Mouse (Mus musculus) small intestine, adult 2 months (tissue): Measurements from ENCODE around the gene Tas2r139. TPM values are rescaled to one million over a fixed set of nuclear protein-coding genes. Genes with fewer than 3 reads are reported as not detected.
"Not testable (repeated sequence)": the region's sequence is repeated elsewhere in the genome, so short reads cannot be mapped to it uniquely, and the experiment has no call there.

Experiments
- H3K27ac ChIP-seq: fragments of 200-500 bp; 2 replicates; pipeline ENCODE4 v1.5.1; 2012; ENCODE audit warnings: low read depth, low read length, control low read depth, inconsistent platforms; ENCODE audit not compliant: insufficient read depth
- H3K27me3 ChIP-seq: fragments of 200-500 bp; 2 replicates; pipeline ENCODE4 v1.6.1; 2012; ENCODE audit warnings: mild to moderate bottlenecking, moderate library complexity, low read length, inconsistent platforms; ENCODE audit not compliant: control insufficient read depth, insufficient read depth
- H3K36me3 ChIP-seq: fragments of 200-500 bp; 2 replicates; pipeline ENCODE4 v1.6.1; 2012; ENCODE audit warnings: mild to moderate bottlenecking, low read length, control low read depth, inconsistent platforms; ENCODE audit not compliant: control insufficient read depth, insufficient read depth
- H3K4me1 ChIP-seq: fragments of 200-500 bp; 2 replicates; pipeline ENCODE4 v1.6.1; 2012; ENCODE audit warnings: low read length, inconsistent platforms, mixed read lengths; ENCODE audit not compliant: control insufficient read depth, insufficient read depth, insufficient read length
- H3K4me3 ChIP-seq: fragments of 200-500 bp; 2 replicates; pipeline ENCODE4 v1.5.1; 2012; ENCODE audit warnings: low read depth, mild to moderate bottlenecking, control low read depth, inconsistent platforms, low read length, moderate library complexity
- CTCF ChIP-seq: fragments of 200-500 bp; IDR thresholded peaks from 2 replicates; pipeline ENCODE4 v1.5.1; 2012; ENCODE audit warnings: low read depth, mild to moderate bottlenecking, control low read depth, inconsistent platforms, low read length, moderate library complexity, mixed read lengths; ENCODE audit not compliant: insufficient replicate concordance, insufficient read length; ENCODE audit errors: extremely low read depth
- POLR2A ChIP-seq: fragments of 200-500 bp; IDR thresholded peaks from 2 replicates; pipeline ENCODE4 v1.6.1; 2012; ENCODE audit warnings: low read depth, mild to moderate bottlenecking, control low read depth, inconsistent platforms, low read length, moderate library complexity
- WGBS: fragments of 180-500 bp; shearing (Covaris S2); methylation state at CpG from one replicate; pipeline ENCODE4 v1.1.7; 2018; 5-methylcytosine and 5-hydroxymethylcytosine counted together
- polyA plus RNA-seq: library from polyadenylated mRNA; depleted of rRNA; stranded (reverse); fragments of >200 nt; gene quantifications from 2 replicates; pipeline ENCODE4 v1.2.3, GENCODE M21; 2012; rRNA removed

Gene Tas2r139
- not detected in 2 replicates for polyA plus RNA-seq

GRCm38 (mm10) chr6:42140636-42141035 lies at the start of gene Tas2r139:
TSS of gene Tas2r139 (plus strand) at chr6:42140936.
- TF ChIP-seq POLR2A (no peak), CTCF (no peak)
- WGBS, result 71% methylated on average over 3 of the region's 3 CpGs
- Histone ChIP-seq H3K4me1 (no peaks in the 10 kb centered on the region), H3K27me3 (no peaks in the 10 kb centered on the region), H3K4me3 (no peak within 1 kb of the TSS), H3K27ac (no peak within 1 kb of the TSS), H3K36me3 (no peaks in the 10 kb centered on the region)

- H3K27me3 ChIP-seq, H3K27ac ChIP-seq, H3K4me3 ChIP-seq, H3K36me3 ChIP-seq, H3K4me1 ChIP-seq: not testable (repeated sequence)
- 75% methylated on average over 15 of the region's 15 CpGs for WGBS
These were observed 10.4 kb downstream of the Tas2r139 start for GRCm38 (mm10) chr6:42151115-42151514.

- WGBS, result 83% methylated on average over 1 of the region's 1 CpGs
- TF ChIP-seq POLR2A (no peak), CTCF (no peak)
These were observed 41.7 kb downstream of the Tas2r139 start for GRCm38 (mm10) chr6:42182462-42182861.

GRCm38 (mm10) chr6:42186230-42186629 lies 45.5 kb downstream of the Tas2r139 start:
- H3K27me3 ChIP-seq, result no peaks in the 10 kb centered on the region
- no peaks in the 10 kb centered on the region for H3K4me1 ChIP-seq
- TF ChIP-seq POLR2A, result no peak
- peak; percentile 32; the same call in 1 of the 2 replicates for TF ChIP-seq CTCF
- H3K4me3 ChIP-seq, result no peak overlapping the region
- no peaks in the 10 kb centered on the region for H3K36me3 ChIP-seq
- no peak overlapping the region for H3K27ac ChIP-seq
- WGBS, result 32% methylated on average over 3 of the region's 3 CpGs

More at GRCm38 (mm10) chr6:42182462-42182861, 41.7 kb downstream of the Tas2r139 start:
- Histone ChIP-seq H3K27me3 (no peaks in the 10 kb centered on the region), H3K4me3 (no peak overlapping the region), H3K27ac (no peak overlapping the region), H3K4me1 (no peaks in the 10 kb centered on the region), H3K36me3 (no peaks in the 10 kb centered on the region)

Other genes starting within 250 kb of the Tas2r139 start
- not detected in 2 replicates for gene Sval1, start 189.3 kb upstream of the Tas2r139 start, polyA plus RNA-seq
- gene Sval3, start 172.8 kb upstream of the Tas2r139 start, polyA plus RNA-seq, result not detected in 2 replicates
- not detected in 2 replicates for gene Sva, start 102.5 kb upstream of the Tas2r139 start, polyA plus RNA-seq
- gene Tas2r144, start 74.4 kb downstream of the Tas2r139 start, polyA plus RNA-seq, result not detected in 2 replicates
- 23.1 and 25.7 TPM in 2 replicates for gene Gstk1, start 105.0 kb downstream of the Tas2r139 start, polyA plus RNA-seq
- 20.1 and 23.1 TPM in 2 replicates for gene Tmem139, start 121.0 kb downstream of the Tas2r139 start, polyA plus RNA-seq
- gene Casp2, start 124.0 kb downstream of the Tas2r139 start, polyA plus RNA-seq, result 13.6 and 16.0 TPM in 2 replicates
- gene Clcn1, start 145.7 kb downstream of the Tas2r139 start, polyA plus RNA-seq, result 0.18 and 0.24 TPM in 2 replicates
- 0.10 and 0.19 TPM in 2 replicates for gene Fam131b, start 183.7 kb downstream of the Tas2r139 start, polyA plus RNA-seq
- gene Zyx, start 208.7 kb downstream of the Tas2r139 start, polyA plus RNA-seq, result 104 and 222 TPM in 2 replicates
- 28.8 and 64.8 TPM in 2 replicates for gene Epha1, start 232.3 kb downstream of the Tas2r139 start, polyA plus RNA-seq